Mouse (Mus musculus) hindbrain, embryonic 12.5 days (tissue): ENCODE results near the gene Cd9. TPM values are rescaled to one million over a fixed set of nuclear protein-coding genes. Genes with fewer than 3 reads are reported as not detected.

ENCODE experiments used
- ATAC-seq: fragments of 200-750 bp; cut with Nextera tagmentation; 2 replicates; pipeline ENCODE4 v1.8.0; 2017; ENCODE audit warnings: moderate TSS enrichment; ENCODE audit not compliant: low FRiP score
- H3K27ac ChIP-seq: fragments of 300-500 bp; sonication (generic); 2 replicates; pipeline ENCODE4 v1.5.1; 2016; ENCODE audit warnings: mild to moderate bottlenecking
- H3K27me3 ChIP-seq: fragments of 300-500 bp; sonication (generic); 2 replicates; pipeline ENCODE4 v1.6.1; 2016; ENCODE audit warnings: mild to moderate bottlenecking
- H3K36me3 ChIP-seq: fragments of 300-500 bp; sonication (generic); 2 replicates; pipeline ENCODE4 v1.6.1; 2016; ENCODE audit warnings: mild to moderate bottlenecking
- H3K4me1 ChIP-seq: fragments of 300-500 bp; sonication (generic); 2 replicates; pipeline ENCODE4 v1.6.1; 2016
- H3K4me2 ChIP-seq: fragments of 300-500 bp; sonication (generic); replicated peaks from 2 replicates; pipeline ENCODE4 v1.6.1; 2016; ENCODE audit warnings: mild to moderate bottlenecking
- H3K4me3 ChIP-seq: fragments of 300-500 bp; sonication (generic); 2 replicates; pipeline ENCODE4 v1.5.1; 2016; ENCODE audit warnings: mild to moderate bottlenecking
- H3K9ac ChIP-seq: fragments of 300-500 bp; sonication (generic); 2 replicates; pipeline ENCODE4 v1.6.1; 2016; ENCODE audit warnings: mild to moderate bottlenecking, moderate library complexity
- H3K9me3 ChIP-seq: fragments of 300-500 bp; sonication (generic); replicated peaks from 2 replicates; pipeline ENCODE4 v1.6.1; 2016; ENCODE audit warnings: mild to moderate bottlenecking
- WGBS: fragments of 180-500 bp; shearing (Covaris S2); methylation state at CpG from one replicate; pipeline ENCODE4 v1.1.7; 2016; 5-methylcytosine and 5-hydroxymethylcytosine counted together
- polyA plus RNA-seq: library from polyadenylated mRNA; unstranded; fragments of >200 nt; fragmentation: Nextera tagmentation; extraction: Ambion mirVana; gene quantifications from 2 replicates; pipeline ENCODE4 v1.2.1, GENCODE M21; 2016

Gene Cd9
- polyA plus RNA-seq, 1 experiment from 2014 or later = 54.1 TPM

GRCm38 (mm10) chr6:125480396-125481361, 13.9 kb downstream of the Cd9 start:
- no peak overlapping the region for H3K9ac ChIP-seq
- H3K27ac ChIP-seq = peak overlapping the region; percentile 40; the same call in 1 of the 2 replicates
- ATAC-seq = peak; percentile 21; the same call in 1 of the 2 replicates
- 29% methylated on average over 12 of the region's 12 CpGs for WGBS
- H3K27me3 ChIP-seq = no peaks in the 10 kb centered on the region; the same call in 1 of the 2 replicates
- peaks cover 22% of the 10 kb centered on the region for H3K4me1 ChIP-seq
- no peak overlapping the region for H3K4me2 ChIP-seq
- H3K36me3 ChIP-seq = no peaks in the 10 kb centered on the region
- H3K4me3 ChIP-seq = no peak overlapping the region
- H3K9me3 ChIP-seq = no peaks in the 10 kb centered on the region

DNA sequence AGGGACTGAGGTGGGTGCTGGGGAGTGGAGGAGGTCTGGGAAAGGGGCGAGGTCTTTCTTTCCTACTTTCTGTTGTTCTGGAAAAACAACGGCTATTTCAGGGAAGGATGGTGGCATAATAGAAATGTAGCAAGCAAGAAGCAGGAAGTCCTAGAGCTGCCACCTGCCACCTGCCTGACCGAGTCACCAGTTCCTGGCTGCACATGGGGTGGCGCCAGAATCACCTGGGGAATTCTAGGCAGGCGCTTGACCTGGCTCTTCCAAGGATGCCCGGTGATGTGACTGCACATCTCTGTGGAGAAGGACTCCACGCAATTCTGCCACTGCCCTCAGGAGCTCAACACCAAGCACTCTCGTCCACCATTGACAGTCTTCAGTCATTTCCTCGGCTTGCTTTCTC, 15.2 kb downstream of the Cd9 start:
- Histone ChIP-seq H3K4me1 (peaks cover 29% of the 10 kb centered on the region), H3K27ac (no peak overlapping the region), H3K4me2 (no peak overlapping the region), H3K9me3 (no peaks in the 10 kb centered on the region), H3K9ac (no peak overlapping the region), H3K27me3 (no peaks in the 10 kb centered on the region; the same call in 1 of the 2 replicates), H3K36me3 (no peaks in the 10 kb centered on the region), H3K4me3 (no peak overlapping the region)
- no peak for ATAC-seq
- WGBS = 92% methylated on average over 9 of the region's 9 CpGs

- peaks cover 29% of the 10 kb centered on the region for H3K4me1 ChIP-seq
- H3K9ac ChIP-seq = no peak overlapping the region
- no peak for ATAC-seq
Measured at GRCm38 (mm10) chr6:125478135-125479128, 16.2 kb downstream of the Cd9 start.

DNA sequence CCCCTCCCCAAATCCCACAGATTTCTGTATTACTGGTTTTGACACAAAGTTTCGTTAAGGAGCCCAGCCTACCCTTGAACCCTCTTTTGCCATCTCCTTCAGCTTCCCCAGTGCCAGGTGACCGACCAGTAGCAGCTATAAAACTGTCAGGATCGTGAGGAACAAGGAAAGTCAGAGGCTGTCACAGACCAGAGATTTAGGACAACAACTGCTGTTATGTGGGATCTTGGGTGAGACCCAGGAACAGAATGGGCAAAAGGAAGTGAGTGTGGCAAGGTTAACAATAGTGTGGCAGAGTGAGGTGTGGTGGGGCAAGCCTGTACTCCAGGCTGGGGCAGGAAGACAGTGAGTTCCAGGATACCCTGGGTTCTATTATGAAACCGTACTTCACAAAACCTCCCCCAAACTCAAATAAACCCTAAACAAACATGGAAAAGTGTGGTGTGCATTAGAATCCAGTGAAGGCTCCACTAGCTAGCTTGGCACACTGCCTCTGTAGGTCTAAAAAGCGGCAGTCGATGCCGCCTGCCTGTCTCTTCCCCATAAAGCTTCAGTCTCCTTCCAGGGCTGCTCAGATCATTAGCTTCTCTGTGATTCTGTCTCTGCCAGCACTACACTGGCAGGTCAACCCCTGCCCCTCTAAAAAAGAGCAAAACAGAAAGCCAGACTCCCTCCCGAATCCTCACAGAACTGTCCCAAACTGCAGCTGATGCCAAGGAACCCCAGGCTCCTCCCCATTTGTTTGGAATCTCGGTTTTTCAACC, 17.6 kb downstream of the Cd9 start:
- Histone ChIP-seq H3K4me1 (peaks cover 29% of the 10 kb centered on the region), H3K9ac (no peak overlapping the region), H3K4me3 (no peak overlapping the region), H3K4me2 (no peak overlapping the region), H3K36me3 (no peaks in the 10 kb centered on the region), H3K9me3 (no peaks in the 10 kb centered on the region), H3K27me3 (no peaks in the 10 kb centered on the region), H3K27ac (no peak overlapping the region)
- no peak for ATAC-seq
- 69% methylated on average over 9 of the region's 9 CpGs for WGBS

More at GRCm38 (mm10) chr6:125478135-125479128, 16.2 kb downstream of the Cd9 start:
- WGBS = 83% methylated on average over 16 of the region's 16 CpGs
- Histone ChIP-seq H3K27ac (no peak overlapping the region), H3K4me3 (no peak overlapping the region), H3K36me3 (no peaks in the 10 kb centered on the region), H3K4me2 (no peak overlapping the region), H3K27me3 (no peaks in the 10 kb centered on the region; the same call in 1 of the 2 replicates), H3K9me3 (no peaks in the 10 kb centered on the region)

- H3K9me3 ChIP-seq = no peaks in the 10 kb centered on the region
- no peak overlapping the region for H3K4me2 ChIP-seq
- peaks cover 19% of the 10 kb centered on the region for H3K4me1 ChIP-seq
- H3K27ac ChIP-seq = no peak overlapping the region
- no peak for ATAC-seq
- 42% methylated on average over 8 of the region's 8 CpGs for WGBS
- no peaks in the 10 kb centered on the region for H3K36me3 ChIP-seq
- no peaks in the 10 kb centered on the region for H3K27me3 ChIP-seq
- no peak overlapping the region for H3K4me3 ChIP-seq
- H3K9ac ChIP-seq = no peak overlapping the region
Measured at GRCm38 (mm10) chr6:125476090-125476489, 18.5 kb downstream of the Cd9 start.

DNA sequence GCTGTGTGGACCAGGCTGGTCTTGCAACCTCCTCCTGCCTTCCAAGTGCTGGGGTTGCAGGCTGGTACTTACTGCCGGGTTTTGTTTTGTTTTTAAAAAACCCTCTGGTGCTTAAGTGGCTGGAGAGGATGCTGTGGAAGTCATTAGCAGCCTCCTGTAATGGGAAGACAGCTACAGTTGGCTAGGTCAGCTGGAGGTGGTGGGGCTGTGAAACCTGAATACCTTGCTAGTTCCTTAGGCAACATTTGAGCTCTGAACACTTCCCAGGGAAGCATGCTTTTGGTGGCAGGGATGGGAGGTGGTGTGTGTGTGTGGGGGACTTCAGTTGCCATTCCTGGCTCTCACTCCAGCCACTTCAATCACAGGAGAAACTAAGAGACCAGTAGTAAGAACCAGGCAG, 19.4 kb downstream of the Cd9 start:
- Histone ChIP-seq H3K4me2 (no peak overlapping the region), H3K4me3 (no peak overlapping the region), H3K27me3 (no peaks in the 10 kb centered on the region), H3K9ac (no peak overlapping the region), H3K4me1 (peaks cover 10% of the 10 kb centered on the region), H3K36me3 (no peaks in the 10 kb centered on the region), H3K9me3 (no peaks in the 10 kb centered on the region), H3K27ac (no peak overlapping the region)
- ATAC-seq = no peak
- 42% methylated on average over 1 of the region's 1 CpGs for WGBS

DNA sequence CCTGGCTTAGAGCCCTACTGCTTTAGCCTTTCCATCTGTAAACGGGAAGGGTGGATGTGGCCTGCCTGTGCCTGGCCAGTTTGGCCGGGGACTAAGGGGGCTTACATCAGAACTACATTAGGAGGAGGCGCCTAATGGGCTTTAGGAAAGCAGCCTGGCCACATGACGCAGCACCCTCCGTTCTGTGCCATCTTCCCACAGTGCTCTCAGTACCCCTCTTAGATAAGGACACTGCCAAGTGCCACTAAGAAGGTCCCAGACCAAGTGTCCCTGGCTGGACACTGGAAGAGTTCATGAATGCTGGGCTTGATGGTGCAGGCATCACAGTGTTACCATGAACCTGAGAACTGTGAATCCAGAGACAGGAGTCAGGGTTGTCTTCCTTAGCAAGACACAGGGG, 20.7 kb downstream of the Cd9 start:
- no peak overlapping the region for H3K27ac ChIP-seq
- peaks cover 11% of the 10 kb centered on the region for H3K4me1 ChIP-seq
- no peak overlapping the region for H3K4me2 ChIP-seq
- H3K36me3 ChIP-seq = no peaks in the 10 kb centered on the region
- H3K9me3 ChIP-seq = no peaks in the 10 kb centered on the region
- no peak overlapping the region for H3K9ac ChIP-seq
- WGBS = 82% methylated on average over 5 of the region's 5 CpGs
- ATAC-seq = no peak
- no peak overlapping the region for H3K4me3 ChIP-seq
- no peaks in the 10 kb centered on the region for H3K27me3 ChIP-seq

DNA sequence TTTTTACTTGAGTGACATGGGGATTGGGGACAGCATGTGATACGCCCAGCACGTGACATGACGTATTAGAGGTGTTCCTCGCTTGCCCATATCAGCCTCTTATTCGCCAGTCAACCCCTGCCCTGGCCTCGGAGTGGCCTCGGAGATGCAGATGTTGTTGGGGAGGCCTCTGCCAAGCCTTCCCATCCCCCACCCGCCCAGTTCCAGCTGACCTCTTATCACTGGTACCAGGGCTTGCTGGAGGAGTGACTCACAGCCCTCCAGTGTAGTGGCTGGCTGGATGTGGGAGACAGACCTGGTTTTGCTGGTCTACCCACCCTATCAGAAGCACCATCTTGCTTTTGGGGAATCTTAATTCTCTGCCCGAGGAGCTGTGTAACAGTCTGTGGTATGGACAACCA, 21.3 kb downstream of the Cd9 start:
- H3K36me3 ChIP-seq = no peaks in the 10 kb centered on the region
- no peak overlapping the region for H3K4me3 ChIP-seq
- H3K4me1 ChIP-seq = peaks cover 17% of the 10 kb centered on the region
- WGBS = 93% methylated on average over 9 of the region's 9 CpGs
- no peak overlapping the region for H3K4me2 ChIP-seq
- H3K27ac ChIP-seq = no peak overlapping the region
- H3K9me3 ChIP-seq = no peaks in the 10 kb centered on the region
- no peak for ATAC-seq
- H3K9ac ChIP-seq = no peak overlapping the region
- no peaks in the 10 kb centered on the region for H3K27me3 ChIP-seq

- H3K36me3 ChIP-seq = no peaks in the 10 kb centered on the region
- no peak overlapping the region for H3K27ac ChIP-seq
- no peaks in the 10 kb centered on the region for H3K9me3 ChIP-seq
- H3K4me1 ChIP-seq = peaks cover 31% of the 10 kb centered on the region
- no peak overlapping the region for H3K4me2 ChIP-seq
- 68% methylated on average over 4 of the region's 4 CpGs for whole genome bisulfite sequencing
- H3K4me3 ChIP-seq = no peak overlapping the region
- H3K9ac ChIP-seq = no peak overlapping the region
- ATAC-seq = no peak
- no peaks in the 10 kb centered on the region for H3K27me3 ChIP-seq
Measured at GRCm38 (mm10) chr6:125471921-125472320, 22.7 kb downstream of the Cd9 start.

DNA sequence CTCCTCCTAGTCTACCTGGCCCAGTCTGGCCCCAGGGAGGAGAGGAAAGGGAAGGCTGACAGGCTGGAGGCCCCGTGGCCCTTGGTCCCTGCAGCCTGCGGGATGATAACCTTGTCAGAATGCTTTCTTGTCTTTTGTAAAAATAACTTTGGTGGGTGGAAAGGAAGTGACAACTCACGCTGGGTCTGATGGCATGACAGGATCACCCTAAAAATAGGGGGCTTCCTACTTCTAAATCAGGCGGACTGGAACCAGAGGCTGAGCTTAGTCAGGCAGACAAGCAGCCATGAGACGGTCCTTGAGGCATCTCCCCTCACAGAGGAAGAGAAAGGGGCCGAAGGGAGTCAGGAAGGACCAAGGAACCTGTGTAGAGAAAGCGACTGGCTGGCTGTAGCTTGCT, 23.3 kb downstream of the Cd9 start:
- WGBS = 82% methylated on average over 7 of the region's 7 CpGs
- ATAC-seq = no peak
- H3K9me3 ChIP-seq = no peaks in the 10 kb centered on the region

DNA sequence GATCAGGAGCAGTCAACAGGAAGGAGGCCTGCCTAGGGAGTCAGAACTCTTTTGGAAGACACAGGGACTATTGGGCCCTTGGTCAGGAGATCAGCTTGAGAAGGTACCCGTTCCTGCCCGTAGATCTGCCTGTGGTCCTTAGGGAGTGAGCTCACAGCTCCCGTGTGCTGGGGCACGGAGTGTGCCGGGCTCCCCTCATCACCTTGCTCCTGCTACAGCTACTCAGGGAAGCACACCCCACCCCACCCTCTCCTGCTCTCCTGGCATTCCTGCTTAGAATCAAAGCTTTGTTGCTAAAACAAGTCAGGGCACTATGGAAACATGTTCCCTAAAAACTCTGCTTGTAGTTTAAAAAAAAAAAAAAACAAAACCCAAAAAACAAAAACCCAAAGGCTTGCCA, 24.0 kb downstream of the Cd9 start:
- ATAC-seq = no peak
- no peak overlapping the region for H3K4me2 ChIP-seq
- H3K27ac ChIP-seq = no peak overlapping the region
- no peak overlapping the region for H3K4me3 ChIP-seq
- WGBS = 89% methylated on average over 5 of the region's 5 CpGs
- no peaks in the 10 kb centered on the region for H3K27me3 ChIP-seq
- H3K9ac ChIP-seq = no peak overlapping the region
- no peaks in the 10 kb centered on the region for H3K9me3 ChIP-seq
- no peaks in the 10 kb centered on the region for H3K36me3 ChIP-seq
- H3K4me1 ChIP-seq = peaks cover 27% of the 10 kb centered on the region

More for the DNA sequence above, 23.3 kb downstream of the Cd9 start:
- Histone ChIP-seq H3K4me3 (no peak overlapping the region), H3K4me2 (no peak overlapping the region), H3K27me3 (no peaks in the 10 kb centered on the region), H3K9ac (no peak overlapping the region), H3K4me1 (peaks cover 31% of the 10 kb centered on the region), H3K36me3 (no peaks in the 10 kb centered on the region), H3K27ac (no peak overlapping the region)
